Mouse (Mus musculus): ENCODE data around the gene Dapk2. TPM values are rescaled to one million over a fixed set of nuclear protein-coding genes. Genes with fewer than 3 reads are reported as not detected.

The Dapk2 gene
- polyA plus RNA-seq, 2 experiments from 2014 or later, result 0.81 TPM; not detected in 1

GRCm38 (mm10) chr9:66144248-66144647 is 13.8 kb upstream of the Dapk2 start:
- ATAC-seq, result peak; percentile 65

GRCm38 (mm10) chr9:66146141-66146540 is 11.9 kb upstream of the Dapk2 start:
- ATAC-seq, result no peak

GRCm38 (mm10) chr9:66152011-66152410 is 6.0 kb upstream of the Dapk2 start:
- ATAC-seq, result no peak

GRCm38 (mm10) chr9:66153594-66153993 is 4.4 kb upstream of the Dapk2 start:
- ATAC-seq, result no peak

- ATAC-seq, result no peak
Measured at GRCm38 (mm10) chr9:66154013-66154412, 4.0 kb upstream of the Dapk2 start.

GRCm38 (mm10) chr9:66155534-66155933 is 2.5 kb upstream of the Dapk2 start:
- no peak for ATAC-seq

- no peak for ATAC-seq
Measured at GRCm38 (mm10) chr9:66158885-66159430, 935 bp downstream of the Dapk2 start.

GRCm38 (mm10) chr9:66160155-66160554 is 2.1 kb downstream of the Dapk2 start:
- no peak for ATAC-seq

- no peak for ATAC-seq
Measured at GRCm38 (mm10) chr9:66162995-66163394, 5.0 kb downstream of the Dapk2 start.

- ATAC-seq, result no peak
Measured at GRCm38 (mm10) chr9:66167222-66167621, 9.2 kb downstream of the Dapk2 start.

- ATAC-seq, result no peak
Measured at GRCm38 (mm10) chr9:66168233-66168632, 10.2 kb downstream of the Dapk2 start.

GRCm38 (mm10) chr9:66170506-66170905 is 12.5 kb downstream of the Dapk2 start:
- no peak for ATAC-seq

GRCm38 (mm10) chr9:66171275-66171921 is 13.4 kb downstream of the Dapk2 start:
- no peak for ATAC-seq

- no peak for ATAC-seq
Measured at GRCm38 (mm10) chr9:66173316-66173855, 15.4 kb downstream of the Dapk2 start.

- ATAC-seq, result no peak
Measured at GRCm38 (mm10) chr9:66174985-66175384, 17.0 kb downstream of the Dapk2 start.

GRCm38 (mm10) chr9:66177975-66178374 is 20.0 kb downstream of the Dapk2 start:
- no peak for ATAC-seq

GRCm38 (mm10) chr9:66179795-66180194 is 21.8 kb downstream of the Dapk2 start:
- ATAC-seq, result no peak

GRCm38 (mm10) chr9:66181126-66181825 is 23.3 kb downstream of the Dapk2 start:
- no peak for ATAC-seq

GRCm38 (mm10) chr9:66181826-66182678 is 24.0 kb downstream of the Dapk2 start:
- ATAC-seq, result no peak

GRCm38 (mm10) chr9:66182679-66182993 is 24.6 kb downstream of the Dapk2 start:
- no peak for ATAC-seq

GRCm38 (mm10) chr9:66183023-66183422 is 25.0 kb downstream of the Dapk2 start:
- ATAC-seq, result no peak

- no peak for ATAC-seq
Measured at GRCm38 (mm10) chr9:66184572-66184971, 26.5 kb downstream of the Dapk2 start.

GRCm38 (mm10) chr9:66186426-66186825 is 28.4 kb downstream of the Dapk2 start:
- ATAC-seq, result no peak
